Mouse (Mus musculus): Measurements from ENCODE around the gene Hmgb1. TPM values are rescaled to one million over a fixed set of nuclear protein-coding genes. Genes with fewer than 3 reads are reported as not detected.
"Not testable (repeated sequence)": the region's sequence is repeated elsewhere in the genome, so short reads cannot be mapped to it uniquely, and the experiment has no call there.

Hmgb1 gene
- polyA plus RNA-seq, 1 experiment from 2014 or later: 1,034 TPM

- H3K9ac ChIP-seq: no peak overlapping the region
- H3K4me3 ChIP-seq (replicated peaks): no peak overlapping the region
- H3K4me2 ChIP-seq (replicated peaks): no peak overlapping the region
- no peaks in the 10 kb centered on the region for H3K36me3 ChIP-seq
- H3K27me3 ChIP-seq: no peaks in the 10 kb centered on the region
- WGBS: 89% methylated on average over 7 of the region's 7 CpGs
- H3K4me1 ChIP-seq: peaks cover 10% of the 10 kb centered on the region
- no peak for ATAC-seq (ENCODE audit: insufficient number of reproducible peaks, low FRiP score, low TSS enrichment, low read depth)
- H3K9me3 ChIP-seq (replicated peaks): no peaks in the 10 kb centered on the region
- H3K27ac ChIP-seq (replicated peaks): no peak overlapping the region
These were observed 37.6 kb downstream of the Hmgb1 start for GRCm38 (mm10) chr5:149146691-149147090.

GRCm38 (mm10) chr5:149143766-149144375, 40.4 kb downstream of the Hmgb1 start:
- WGBS: 46% methylated on average over 25 of the region's 25 CpGs
- 0 out of 2 replicates have a peak overlapping the region, but pooled peaks have one; percentile 6 for H3K9ac ChIP-seq
- H3K4me1 ChIP-seq: peaks cover 10% of the 10 kb centered on the region
- peak overlapping the region; percentile 68; the same call in 1 of the 2 replicates for H3K27ac ChIP-seq (replicated peaks)
- H3K36me3 ChIP-seq: no peaks in the 10 kb centered on the region
- H3K4me3 ChIP-seq (replicated peaks): peak overlapping the region; percentile 11; the same call in 1 of the 2 replicates
- peak overlapping the region; percentile 29 for H3K4me2 ChIP-seq (replicated peaks)
- no peaks in the 10 kb centered on the region for H3K27me3 ChIP-seq
- no peaks in the 10 kb centered on the region for H3K9me3 ChIP-seq (replicated peaks)
- peak; percentile 73; the same call in 1 of the 2 replicates for ATAC-seq (ENCODE audit: insufficient number of reproducible peaks, low FRiP score, low TSS enrichment, low read depth)

- H3K9me3 ChIP-seq (replicated peaks): not testable (repeated sequence)
- 90% methylated on average over 1 of the region's 1 CpGs for WGBS
These were observed 43.1 kb downstream of the Hmgb1 start for GRCm38 (mm10) chr5:149141155-149141554.

GRCm38 (mm10) chr5:149140336-149140735, 44.0 kb downstream of the Hmgb1 start:
- H3K27me3 ChIP-seq: no peaks in the 10 kb centered on the region
- H3K9me3 ChIP-seq (replicated peaks): no peaks in the 10 kb centered on the region
- no peak overlapping the region for H3K4me2 ChIP-seq (replicated peaks)
- no peak overlapping the region for H3K9ac ChIP-seq
- ATAC-seq (ENCODE audit: insufficient number of reproducible peaks, low FRiP score, low TSS enrichment, low read depth): no peak
- no peak overlapping the region for H3K27ac ChIP-seq (replicated peaks)
- H3K4me1 ChIP-seq: peaks cover 10% of the 10 kb centered on the region
- no peaks in the 10 kb centered on the region for H3K36me3 ChIP-seq
- 64% methylated on average over 9 of the region's 9 CpGs for WGBS
- H3K4me3 ChIP-seq (replicated peaks): no peak overlapping the region

More at GRCm38 (mm10) chr5:149141155-149141554, 43.1 kb downstream of the Hmgb1 start:
- not testable (repeated sequence) for H3K4me2 ChIP-seq (replicated peaks); H3K27ac ChIP-seq (replicated peaks); H3K27me3 ChIP-seq; ATAC-seq (ENCODE audit: insufficient number of reproducible peaks, low FRiP score, low TSS enrichment, low read depth); H3K4me3 ChIP-seq (replicated peaks); H3K36me3 ChIP-seq; H3K9ac ChIP-seq
- H3K4me1 ChIP-seq: peaks cover 10% of the 10 kb centered on the region

- ATAC-seq (ENCODE audit: insufficient number of reproducible peaks, low FRiP score, low TSS enrichment, low read depth); H3K4me3 ChIP-seq (replicated peaks); H3K36me3 ChIP-seq; H3K4me2 ChIP-seq (replicated peaks); H3K4me1 ChIP-seq; H3K27me3 ChIP-seq; H3K27ac ChIP-seq (replicated peaks); H3K9me3 ChIP-seq (replicated peaks); H3K9ac ChIP-seq: not testable (repeated sequence)
- 89% methylated on average over 6 of the region's 6 CpGs for WGBS
These were observed 46.2 kb downstream of the Hmgb1 start for GRCm38 (mm10) chr5:149138087-149138486.

- Histone ChIP-seq H3K27me3 (no peaks in the 10 kb centered on the region), H3K9ac (no peak overlapping the region), H3K9me3 (replicated peaks) (no peaks in the 10 kb centered on the region), H3K4me2 (replicated peaks) (no peak overlapping the region), H3K36me3 (no peaks in the 10 kb centered on the region), H3K4me1 (no peaks in the 10 kb centered on the region), H3K27ac (replicated peaks) (no peak overlapping the region), H3K4me3 (replicated peaks) (no peak overlapping the region)
- 54% methylated on average over 3 of the region's 3 CpGs for WGBS
- ATAC-seq (ENCODE audit: insufficient number of reproducible peaks, low FRiP score, low TSS enrichment, low read depth): no peak
These were observed 46.8 kb downstream of the Hmgb1 start for GRCm38 (mm10) chr5:149137447-149137846.

GRCm38 (mm10) chr5:149136933-149137365, 47.3 kb downstream of the Hmgb1 start:
- ATAC-seq (ENCODE audit: insufficient number of reproducible peaks, low FRiP score, low TSS enrichment, low read depth): no peak
- WGBS: 67% methylated on average over 4 of the region's 4 CpGs
- H3K27me3 ChIP-seq: no peaks in the 10 kb centered on the region

GRCm38 (mm10) chr5:149135455-149136354, 48.6 kb downstream of the Hmgb1 start:
- 80% methylated on average over 10 of the region's 10 CpGs for WGBS
- Histone ChIP-seq H3K4me1 (no peaks in the 10 kb centered on the region), H3K27ac (replicated peaks) (no peak overlapping the region), H3K36me3 (no peaks in the 10 kb centered on the region), H3K4me2 (replicated peaks) (no peak overlapping the region), H3K27me3 (no peaks in the 10 kb centered on the region), H3K9ac (no peak overlapping the region), H3K4me3 (replicated peaks) (no peak overlapping the region), H3K9me3 (replicated peaks) (no peaks in the 10 kb centered on the region)
- ATAC-seq (ENCODE audit: insufficient number of reproducible peaks, low FRiP score, low TSS enrichment, low read depth): no peak

More at GRCm38 (mm10) chr5:149136933-149137365, 47.3 kb downstream of the Hmgb1 start:
- Histone ChIP-seq H3K36me3 (no peaks in the 10 kb centered on the region), H3K9me3 (replicated peaks) (no peaks in the 10 kb centered on the region), H3K4me1 (no peaks in the 10 kb centered on the region), H3K27ac (replicated peaks) (no peak overlapping the region), H3K9ac (no peak overlapping the region), H3K4me2 (replicated peaks) (no peak overlapping the region), H3K4me3 (replicated peaks) (no peak overlapping the region)

GRCm38 (mm10) chr5:149134751-149135454, 49.4 kb downstream of the Hmgb1 start:
- H3K27ac ChIP-seq (replicated peaks): no peak overlapping the region
- H3K36me3 ChIP-seq: no peaks in the 10 kb centered on the region
- no peak overlapping the region for H3K4me3 ChIP-seq (replicated peaks)
- WGBS: 68% methylated on average over 10 of the region's 10 CpGs
- H3K9ac ChIP-seq: no peak overlapping the region
- H3K4me2 ChIP-seq (replicated peaks): no peak overlapping the region
- no peaks in the 10 kb centered on the region for H3K9me3 ChIP-seq (replicated peaks)
- ATAC-seq (ENCODE audit: insufficient number of reproducible peaks, low FRiP score, low TSS enrichment, low read depth): no peak
- no peaks in the 10 kb centered on the region for H3K27me3 ChIP-seq
- no peaks in the 10 kb centered on the region for H3K4me1 ChIP-seq

GRCm38 (mm10) chr5:149128473-149128872, 55.8 kb downstream of the Hmgb1 start:
- H3K4me3 ChIP-seq (replicated peaks): no peak overlapping the region
- WGBS: 74% methylated on average over 15 of the region's 15 CpGs
- H3K27me3 ChIP-seq: no peaks in the 10 kb centered on the region
- H3K9ac ChIP-seq: no peak overlapping the region
- H3K4me2 ChIP-seq (replicated peaks): no peak overlapping the region
- ATAC-seq (ENCODE audit: insufficient number of reproducible peaks, low FRiP score, low TSS enrichment, low read depth): no peak
- H3K4me1 ChIP-seq: 0 out of 2 replicates have a peak, but pooled peaks cover 19% of the 10 kb centered on the region
- no peaks in the 10 kb centered on the region for H3K36me3 ChIP-seq
- H3K9me3 ChIP-seq (replicated peaks): no peaks in the 10 kb centered on the region
- H3K27ac ChIP-seq (replicated peaks): 0 out of 2 replicates have a peak overlapping the region, but pooled peaks have one; percentile 63

GRCm38 (mm10) chr5:149123795-149124194, 60.5 kb downstream of the Hmgb1 start:
- Histone ChIP-seq H3K27ac (replicated peaks) (no peak overlapping the region), H3K4me2 (replicated peaks) (no peak overlapping the region), H3K36me3 (no peaks in the 10 kb centered on the region), H3K4me1 (0 out of 2 replicates have a peak, but pooled peaks cover 19% of the 10 kb centered on the region), H3K4me3 (replicated peaks) (no peak overlapping the region), H3K27me3 (no peaks in the 10 kb centered on the region), H3K9ac (no peak overlapping the region), H3K9me3 (replicated peaks) (no peaks in the 10 kb centered on the region)
- no peak for ATAC-seq (ENCODE audit: insufficient number of reproducible peaks, low FRiP score, low TSS enrichment, low read depth)
- WGBS: 82% methylated on average over 6 of the region's 6 CpGs
